Mouse (Mus musculus): Measurements from ENCODE around the gene Atf4.

DNA sequence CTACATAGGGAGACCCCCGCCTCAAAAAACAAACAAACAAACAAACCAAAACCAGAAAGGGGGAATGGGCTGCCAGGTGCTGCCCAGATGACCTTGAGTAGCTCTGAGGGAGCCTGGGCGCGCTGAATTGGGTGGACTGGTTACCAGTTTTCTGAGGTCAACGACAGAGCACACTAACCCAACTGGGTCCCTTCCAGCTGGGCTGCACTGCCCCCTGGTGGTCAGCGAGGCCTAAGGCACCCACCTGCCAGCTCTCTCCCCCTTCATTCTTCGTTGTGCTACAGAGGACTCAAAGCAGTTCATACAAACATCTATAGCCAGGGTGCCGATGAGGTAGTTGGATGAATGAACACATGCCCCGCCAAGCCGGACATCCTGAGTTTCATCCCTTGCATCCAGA, 29.8 kb upstream of the Atf4 start:
- TF ChIP-seq CTCF (IDR thresholded peaks at IDR 0.05; ENCODE audit: extremely low read depth, insufficient read length, insufficient replicate concordance, low read depth, low read length) (peak; percentile 95), POLR2A (IDR thresholded peaks at IDR 0.05; ENCODE audit: low read depth, low read length) (no peak)
